Mouse (Mus musculus): ENCODE results near the gene 4930564D02Rik. TPM values are rescaled to one million over a fixed set of nuclear protein-coding genes. Genes with fewer than 3 reads are reported as not detected.

4930564D02Rik gene
- polyA plus RNA-seq (2015; fragmentation: Illumina TruSeq; extraction: RNeasy Lipid Tissue Mini Kit (QIAGEN cat#74804); ENCODE audit: insufficient read depth, low read depth, low replicate concordance) = not detected

DNA sequence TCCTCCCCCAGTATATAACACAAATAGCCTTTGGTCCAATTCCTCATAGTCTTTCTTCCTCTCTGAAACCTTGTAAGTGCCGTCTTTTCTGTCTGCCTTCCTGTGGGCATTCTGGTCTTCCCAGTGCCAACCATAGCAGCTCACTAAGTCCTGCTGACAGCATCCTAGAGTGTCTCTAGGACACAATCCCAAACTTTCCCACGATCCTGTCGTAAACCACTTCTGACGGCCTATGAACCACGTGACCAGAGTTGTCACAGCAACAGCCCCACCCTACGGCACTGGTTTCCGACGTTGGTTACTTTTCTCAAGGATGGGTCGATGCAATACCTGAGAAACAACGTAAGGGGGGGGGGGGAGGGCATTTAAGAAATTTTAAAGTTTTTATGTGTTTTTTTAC is at the start of gene 4930564D02Rik:
TSS of gene 4930564D02Rik (plus strand) at position 301 of the 400 bp plus-strand sequence.

DNA sequence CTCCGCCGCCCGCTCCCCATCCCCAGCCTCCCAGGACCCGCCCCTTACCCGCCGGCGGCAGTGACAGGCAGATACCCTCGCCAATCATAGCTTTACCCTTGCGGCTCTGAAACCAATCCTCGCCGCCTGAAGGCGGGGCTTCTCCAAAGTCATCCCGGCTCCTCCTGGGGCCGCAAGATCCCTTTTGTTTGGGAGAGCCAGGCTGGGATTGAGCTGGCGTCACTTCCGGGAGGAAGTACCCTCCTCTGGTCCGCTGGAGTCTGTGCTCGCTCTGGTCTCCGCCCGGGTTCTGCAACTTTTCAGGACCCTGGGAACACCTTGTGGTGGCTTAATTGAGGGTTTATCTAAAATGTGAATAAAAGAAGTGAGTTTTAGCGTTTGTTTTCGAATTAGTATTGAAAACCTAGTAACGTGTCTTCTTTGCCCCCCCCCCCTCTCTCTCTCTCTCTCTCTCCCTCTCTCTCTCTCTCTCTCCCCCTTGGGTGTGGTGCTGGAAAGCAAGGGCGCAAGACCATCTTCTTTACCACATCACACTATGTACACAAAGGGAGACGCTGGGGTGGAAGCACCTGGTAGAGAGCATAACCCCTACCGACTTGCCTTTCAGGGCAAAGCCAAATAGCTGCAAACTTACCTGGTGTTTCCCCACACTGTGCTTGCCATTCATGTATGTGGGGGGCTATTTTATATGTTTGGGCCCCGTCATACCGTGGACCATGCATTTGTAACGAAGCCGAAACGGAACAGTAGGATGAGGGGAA is 13.5 kb upstream of the 4930564D02Rik start, which contains the start of gene Cttnbp2nl:
TSS of gene Cttnbp2nl (minus strand) at position 210 of the 761 bp plus-strand sequence.

Other genes with a start within 250 kb of the 4930564D02Rik start
- gene Mov10, start 248.3 kb upstream of the 4930564D02Rik start, polyA plus RNA-seq (2015; fragmentation: Illumina TruSeq; extraction: RNeasy Lipid Tissue Mini Kit (QIAGEN cat#74804); ENCODE audit: insufficient read depth, low read depth, low replicate concordance) = 2.4 TPM
- 4.2 TPM for gene St7l, start 202.8 kb upstream of the 4930564D02Rik start, polyA plus RNA-seq (2015; fragmentation: Illumina TruSeq; extraction: RNeasy Lipid Tissue Mini Kit (QIAGEN cat#74804); ENCODE audit: insufficient read depth, low read depth, low replicate concordance)
- 11.4 TPM for gene Capza1, start 202.3 kb upstream of the 4930564D02Rik start, polyA plus RNA-seq (2015; fragmentation: Illumina TruSeq; extraction: RNeasy Lipid Tissue Mini Kit (QIAGEN cat#74804); ENCODE audit: insufficient read depth, low read depth, low replicate concordance)
- gene Wnt2b, start 104.9 kb upstream of the 4930564D02Rik start, polyA plus RNA-seq (2015; fragmentation: Illumina TruSeq; extraction: RNeasy Lipid Tissue Mini Kit (QIAGEN cat#74804); ENCODE audit: insufficient read depth, low read depth, low replicate concordance) = 9.7 TPM
- gene Cttnbp2nl, start 13.7 kb upstream of the 4930564D02Rik start, polyA plus RNA-seq (2015; fragmentation: Illumina TruSeq; extraction: RNeasy Lipid Tissue Mini Kit (QIAGEN cat#74804); ENCODE audit: insufficient read depth, low read depth, low replicate concordance) = 3.0 TPM